Mouse (Mus musculus) embryo, embryonic 11.5 days (tissue): ENCODE results near the gene I0C0044D17Rik.

Experiments
- DNase-seq: peaks from one replicate; pipeline ENCODE4 v3.0.0-alpha.2; 2012; ENCODE audit warnings: low read depth, low spot score

The I0C0044D17Rik gene

DNA sequence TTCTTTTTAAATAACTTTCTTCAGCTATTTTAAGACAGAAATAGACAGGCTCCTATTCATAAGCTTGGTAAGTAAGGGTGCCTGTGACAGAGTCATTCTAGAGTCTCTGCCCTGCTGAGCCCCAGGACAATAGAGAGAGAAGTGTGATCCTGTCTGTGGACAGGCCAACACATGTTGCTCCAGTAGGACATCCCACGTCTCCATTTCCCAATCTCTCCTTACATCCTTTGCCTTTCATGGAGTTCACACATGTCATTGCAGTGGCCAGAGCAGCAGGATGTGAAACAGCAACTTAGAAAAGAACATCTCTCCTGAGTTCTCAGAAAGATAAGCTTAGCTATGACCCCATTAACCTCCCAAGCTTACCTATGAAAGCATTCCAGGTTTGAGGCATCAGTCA is 8.1 kb upstream of the I0C0044D17Rik start:
- no peak for DNase-seq

DNA sequence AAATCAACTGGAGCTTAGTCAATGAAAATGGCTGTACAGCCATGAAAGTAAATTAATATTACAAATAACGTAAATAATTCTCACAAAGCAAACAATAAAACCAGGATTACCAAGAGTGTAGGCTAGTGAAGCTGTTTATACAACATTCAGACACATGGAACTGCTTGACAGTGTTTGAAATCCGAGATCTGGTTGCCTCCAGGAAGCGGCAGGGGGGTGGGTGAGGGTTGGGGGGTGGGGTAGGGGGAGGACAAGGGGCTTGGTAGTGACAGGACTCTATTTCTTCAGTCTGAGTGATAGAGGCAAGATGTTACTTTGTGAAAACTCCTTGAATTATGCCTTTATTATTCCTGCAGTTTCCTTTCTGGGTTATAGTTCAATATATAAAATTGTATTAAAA is 3.1 kb upstream of the I0C0044D17Rik start:
- DNase-seq = no peak

DNA sequence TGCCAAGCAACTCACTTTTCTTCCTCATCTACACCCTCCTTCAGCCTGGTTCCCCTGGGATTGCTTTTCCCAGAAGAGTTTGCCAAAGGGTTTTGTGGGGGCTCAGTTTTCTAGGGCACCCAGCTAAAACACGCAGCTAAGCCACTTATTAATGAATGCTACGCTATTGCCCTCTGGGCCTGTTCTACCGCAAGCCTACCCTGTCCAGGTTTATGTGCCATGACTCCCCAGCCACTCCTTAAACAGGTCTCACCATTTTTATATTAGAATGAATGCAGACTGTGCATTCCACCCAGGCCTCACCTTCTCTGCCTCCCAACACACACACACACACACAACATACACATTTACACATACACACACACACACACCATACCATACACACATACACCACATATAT is 593 bp downstream of the I0C0044D17Rik start:
- DNase-seq = no peak

DNA sequence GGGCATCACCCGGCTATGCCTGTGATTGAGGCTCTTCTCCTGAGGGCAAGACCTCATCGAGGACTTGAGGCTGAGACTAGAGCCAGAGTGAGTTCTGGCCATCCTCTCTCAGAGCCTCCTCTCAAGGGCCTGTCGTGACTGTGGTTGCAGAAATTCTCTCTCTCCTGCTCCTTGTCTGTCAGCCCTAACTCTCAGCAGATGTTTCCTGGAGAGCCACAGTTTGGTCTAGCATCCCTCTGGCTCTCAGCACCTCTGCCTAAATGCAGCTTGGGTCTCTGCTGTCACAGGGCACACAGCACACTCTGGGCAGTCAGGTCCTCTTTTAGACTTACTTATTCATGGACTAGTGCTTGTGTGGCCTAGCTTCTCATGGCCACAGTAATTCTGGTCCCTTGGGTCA is 1.2 kb downstream of the I0C0044D17Rik start:
- DNase-seq = no peak

DNA sequence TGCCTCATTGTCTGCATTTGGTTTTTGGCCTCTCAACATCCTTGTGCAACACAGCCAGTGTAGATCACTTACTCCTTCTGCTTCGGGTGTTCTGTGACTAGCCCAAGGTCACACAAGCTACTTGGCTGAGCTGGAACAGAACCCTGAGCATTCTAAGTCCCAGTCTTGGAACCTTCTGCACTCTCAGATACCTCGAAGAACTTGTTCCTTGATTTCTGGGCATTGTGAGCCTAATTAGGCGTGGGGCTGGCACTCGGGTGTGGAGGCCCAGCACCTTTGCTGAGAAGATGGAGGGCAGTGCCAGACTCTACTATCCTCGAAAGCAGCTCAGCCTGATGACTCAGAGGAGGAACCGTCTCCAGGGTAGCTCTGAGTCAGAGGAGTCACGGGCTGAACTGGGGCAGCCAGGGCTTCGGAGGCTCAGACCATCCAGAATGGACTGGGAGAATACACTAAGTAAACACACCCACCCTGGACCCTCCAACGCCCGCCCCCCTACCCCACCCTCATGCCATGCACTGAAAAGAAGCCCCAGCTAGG is 4.4 kb downstream of the I0C0044D17Rik start:
- no peak for DNase-seq

DNA sequence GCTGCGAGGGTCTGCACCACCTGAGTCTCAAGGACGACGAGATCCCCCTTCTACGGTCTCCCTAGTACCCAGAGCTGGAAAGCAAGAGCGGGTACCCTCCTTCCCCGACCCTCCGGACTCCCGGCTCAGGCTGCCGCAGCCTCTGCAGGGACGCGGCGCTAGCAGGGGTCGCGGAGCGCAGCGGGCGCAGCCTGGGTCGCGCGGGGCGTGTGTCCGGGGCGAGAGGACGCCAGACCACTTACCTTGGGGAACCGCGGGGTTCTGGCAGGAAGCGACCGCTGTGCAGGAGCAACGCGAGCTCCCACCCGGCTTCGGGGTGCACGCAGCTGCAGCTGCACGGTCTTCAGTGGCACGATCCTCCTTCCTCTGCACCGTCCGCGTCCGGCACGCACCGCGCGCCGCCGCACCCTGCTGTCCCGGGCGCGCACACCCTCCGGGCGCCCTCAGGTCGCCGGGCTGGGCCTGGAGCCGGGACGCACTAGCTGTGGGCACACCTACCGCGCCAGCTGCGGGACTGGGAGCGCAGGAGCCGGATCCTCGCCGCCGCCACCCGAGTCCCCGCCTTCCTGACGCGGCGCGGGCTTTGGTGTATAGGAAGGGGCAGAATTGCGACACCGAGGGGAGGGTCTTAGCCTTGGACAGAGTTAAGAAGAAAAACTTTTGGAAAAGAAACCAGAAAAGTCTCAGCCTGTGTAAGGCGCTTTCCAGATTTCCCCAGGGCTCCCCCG is 6.3 kb downstream of the I0C0044D17Rik start, which contains the start of gene Kank4:
Kank4 (minus strand) TSS at position 354 of the 728 bp plus-strand sequence.
- DNase-seq = no peak

DNA sequence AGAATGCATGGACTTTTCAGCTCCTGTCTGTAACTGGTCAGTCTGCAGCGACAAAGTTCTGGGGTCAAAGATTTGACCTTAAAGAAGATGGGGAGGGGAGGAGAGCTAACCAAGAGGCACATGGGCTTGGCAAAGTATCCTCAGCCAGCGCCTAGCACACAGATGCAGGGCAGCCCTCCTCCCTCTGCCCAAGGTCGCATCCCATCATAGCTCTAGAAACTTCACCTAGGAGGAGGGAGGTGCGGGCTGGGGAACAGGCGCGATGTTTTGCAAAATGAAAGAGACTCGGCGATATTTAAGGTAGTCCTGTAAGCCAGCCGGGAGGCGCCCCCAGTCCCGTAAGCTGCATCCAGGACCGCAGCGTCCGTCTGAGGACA is 6.8 kb downstream of the I0C0044D17Rik start:
- no peak for DNase-seq

DNA sequence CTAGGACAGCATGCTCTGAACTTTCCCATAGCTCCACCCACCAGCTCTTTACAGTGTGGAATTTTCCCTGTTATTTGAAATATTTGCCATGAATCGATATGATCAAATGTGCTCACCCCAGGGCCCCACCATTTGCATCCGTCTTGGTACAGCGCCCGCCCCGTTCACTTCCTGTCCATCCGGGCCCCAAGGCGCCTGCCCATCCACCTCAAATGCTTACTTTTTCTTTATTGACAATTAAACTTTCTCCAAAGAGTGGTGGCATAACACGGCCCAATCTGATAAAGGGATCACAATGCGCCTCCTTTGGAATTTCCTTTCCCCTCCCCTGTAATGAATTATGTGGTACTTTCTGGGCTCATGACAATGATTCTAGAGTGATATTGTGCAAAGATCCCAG is 17.3 kb downstream of the I0C0044D17Rik start:
- DNase-seq = no peak

DNA sequence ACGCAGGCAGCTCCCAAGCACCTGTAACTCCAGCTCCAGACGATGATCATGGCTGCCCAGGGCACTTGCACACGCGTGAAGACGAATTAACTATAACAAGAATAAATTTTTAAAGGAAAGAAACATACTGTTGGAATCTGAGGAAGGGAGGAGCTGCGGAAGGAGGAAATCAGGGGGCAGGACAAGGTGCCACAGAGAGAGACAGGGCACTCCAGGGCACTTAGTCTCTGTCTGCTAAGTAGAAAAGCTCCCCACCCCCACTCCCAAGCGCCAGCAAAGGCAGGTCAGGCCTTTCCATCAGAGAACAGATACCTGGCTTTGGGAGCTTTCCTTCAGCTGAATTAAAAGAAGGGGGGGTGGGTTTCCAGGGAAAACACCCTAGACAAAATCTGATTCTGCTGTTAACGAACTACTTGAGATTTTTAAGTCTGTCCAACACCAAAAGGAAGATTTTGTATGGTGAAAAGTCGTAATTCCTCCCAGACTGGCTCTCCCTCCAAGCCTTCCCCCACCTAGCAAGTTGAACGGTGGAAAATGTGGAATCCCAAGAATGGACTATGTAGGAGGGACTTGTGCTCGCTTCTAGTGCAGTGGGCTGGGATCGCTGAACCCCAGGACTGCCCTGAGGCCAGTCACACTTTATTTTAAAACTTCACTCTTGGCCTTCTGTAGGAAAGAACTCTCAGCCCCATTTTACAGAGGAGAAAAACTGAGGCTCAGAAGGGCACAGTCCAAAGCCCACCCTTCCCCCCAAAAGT is 18.2 kb downstream of the I0C0044D17Rik start:
- no peak for DNase-seq

DNA sequence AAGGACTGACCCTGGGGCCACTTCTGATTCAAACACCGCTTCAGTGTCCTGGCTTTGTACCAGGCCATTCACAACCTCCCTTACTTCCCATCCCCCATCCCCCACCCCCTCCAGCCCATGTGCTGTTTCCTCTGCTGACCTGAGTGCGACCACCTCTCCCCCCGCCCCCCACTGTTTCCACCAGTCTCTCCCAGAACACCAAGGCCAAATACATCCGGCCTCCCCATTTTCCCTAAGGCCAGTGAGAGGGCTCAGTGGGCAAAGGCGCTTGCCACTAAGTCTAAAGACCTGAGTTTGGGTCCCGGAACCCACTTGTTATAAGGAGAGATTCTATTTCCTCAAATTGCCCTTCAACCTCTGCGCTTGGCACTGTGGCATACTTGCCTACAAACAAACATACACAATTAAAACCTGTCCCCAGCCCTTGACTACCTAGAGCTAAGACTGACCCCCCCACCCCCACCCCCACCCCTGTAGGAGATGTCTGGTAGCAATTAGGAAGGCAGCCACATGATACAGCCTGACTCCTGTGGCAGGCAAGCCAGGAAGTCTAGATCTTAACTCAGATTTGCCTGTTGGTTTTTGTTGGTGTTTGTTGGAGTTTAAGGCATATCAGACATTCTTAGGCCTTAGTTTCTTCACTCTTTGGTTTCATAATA is 19.0 kb downstream of the I0C0044D17Rik start:
- DNase-seq = no peak

DNA sequence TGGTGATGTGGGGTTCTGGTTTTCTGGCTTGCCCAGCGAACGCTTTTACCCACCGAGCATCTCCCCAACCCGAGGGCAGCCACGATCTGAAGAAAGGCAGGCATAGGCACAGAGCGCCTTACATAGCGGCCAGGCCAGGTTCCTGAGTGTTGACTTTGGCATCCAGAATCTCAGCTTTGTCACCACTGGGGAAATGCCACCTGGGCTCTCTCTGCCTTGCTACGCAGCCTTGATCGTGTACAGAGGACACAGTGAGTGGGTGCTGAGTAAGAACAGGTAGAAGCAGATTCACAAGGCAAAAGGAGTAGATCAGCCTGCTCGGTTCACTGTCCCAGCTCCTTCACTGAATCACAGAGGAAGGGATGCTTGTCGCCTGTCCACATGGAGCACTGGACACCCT is 21.9 kb downstream of the I0C0044D17Rik start:
- no peak for DNase-seq

DNA sequence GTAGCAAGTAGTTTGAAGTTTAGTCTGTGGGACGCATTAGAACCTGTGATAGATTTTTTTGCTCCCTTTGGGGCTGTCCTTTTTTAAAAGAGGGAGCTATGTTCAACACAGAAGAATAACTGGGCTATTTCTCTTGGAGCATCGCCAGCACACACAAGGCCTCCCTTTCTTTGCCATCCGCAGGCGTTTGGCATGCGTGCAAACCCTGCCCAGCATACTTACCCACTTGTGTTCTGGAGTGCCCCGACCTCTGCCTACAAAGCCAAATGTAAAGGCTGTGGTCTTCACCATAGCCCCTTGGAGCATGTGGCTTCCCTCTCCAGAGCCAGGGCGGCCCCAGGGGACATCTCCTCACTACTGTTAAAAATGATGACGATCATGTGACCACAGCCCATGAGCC is 22.8 kb downstream of the I0C0044D17Rik start:
- DNase-seq = no peak

DNA sequence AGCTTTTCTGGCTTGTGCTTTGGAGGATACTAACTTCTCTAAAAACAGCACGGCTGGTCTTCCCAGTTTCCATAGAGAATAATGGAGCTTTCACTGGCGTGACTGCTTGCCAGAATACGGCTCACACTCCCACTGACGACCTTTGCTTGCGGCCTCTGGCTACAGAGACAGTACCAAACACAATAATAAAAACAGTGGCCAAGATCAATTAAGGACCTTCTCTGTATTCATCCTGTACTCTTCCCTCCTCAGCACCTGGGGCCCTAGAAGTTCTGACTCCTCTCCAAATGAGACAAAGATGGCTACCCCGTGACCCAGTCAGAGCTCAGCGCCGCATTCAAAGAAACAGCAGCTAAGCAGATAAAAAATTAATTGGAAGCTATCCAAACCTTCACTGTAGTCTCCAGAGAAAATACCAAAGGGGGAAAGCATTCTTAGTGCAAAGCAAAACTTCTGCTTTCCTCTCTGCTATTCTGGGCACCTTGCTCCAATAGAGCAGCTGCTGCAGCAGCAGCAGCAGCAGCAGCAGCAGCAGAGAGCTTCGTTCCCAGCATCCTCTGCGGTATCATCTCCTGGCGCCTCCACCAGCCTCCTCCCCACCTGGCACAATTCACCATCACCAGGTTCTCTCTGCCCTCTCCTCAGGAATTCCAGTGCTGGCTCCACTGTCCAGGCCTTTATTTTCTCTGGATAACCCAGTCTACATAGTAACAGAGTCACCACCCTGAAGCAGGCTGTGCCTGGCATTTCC is 26.9 kb downstream of the I0C0044D17Rik start:
- no peak for DNase-seq

DNA sequence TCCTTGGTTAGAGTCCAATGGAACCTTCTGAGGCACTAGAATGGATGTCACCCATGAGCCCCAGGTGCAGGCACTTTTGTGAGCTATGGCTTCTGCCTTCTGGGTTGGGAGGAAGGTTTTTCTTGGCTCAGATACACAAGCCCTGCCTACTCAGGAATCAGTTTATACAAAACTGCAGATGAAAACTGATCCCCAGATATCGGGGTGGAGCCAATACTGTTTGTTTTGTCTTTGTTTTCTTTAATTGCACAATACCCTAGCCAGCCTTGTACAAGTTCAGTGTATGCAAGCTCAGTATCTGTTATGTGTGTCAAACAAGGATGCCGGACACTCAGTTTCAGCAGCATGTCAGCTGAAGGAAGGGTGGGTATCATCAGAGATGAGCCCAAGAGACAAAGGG is 28.4 kb downstream of the I0C0044D17Rik start:
- DNase-seq = no peak

DNA sequence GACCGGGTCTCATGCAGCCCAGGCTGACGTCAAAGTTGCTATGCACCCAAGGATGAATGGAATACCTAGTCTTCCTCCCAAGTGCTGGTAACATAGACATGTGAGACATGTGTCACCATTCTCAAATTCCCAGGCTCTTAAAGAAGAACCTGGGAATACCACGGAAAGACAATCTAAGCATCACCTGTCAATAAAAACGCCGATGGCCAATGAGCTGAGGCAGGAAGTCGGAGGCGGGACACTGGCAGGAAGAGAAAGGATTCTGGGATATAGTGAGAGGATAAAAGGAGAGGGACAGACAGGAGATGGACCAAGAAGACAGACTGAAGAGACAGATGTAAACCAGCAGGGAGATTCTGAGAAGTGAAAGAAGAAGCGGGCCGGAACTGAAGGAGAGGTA is 30.2 kb downstream of the I0C0044D17Rik start:
- no peak for DNase-seq

DNA sequence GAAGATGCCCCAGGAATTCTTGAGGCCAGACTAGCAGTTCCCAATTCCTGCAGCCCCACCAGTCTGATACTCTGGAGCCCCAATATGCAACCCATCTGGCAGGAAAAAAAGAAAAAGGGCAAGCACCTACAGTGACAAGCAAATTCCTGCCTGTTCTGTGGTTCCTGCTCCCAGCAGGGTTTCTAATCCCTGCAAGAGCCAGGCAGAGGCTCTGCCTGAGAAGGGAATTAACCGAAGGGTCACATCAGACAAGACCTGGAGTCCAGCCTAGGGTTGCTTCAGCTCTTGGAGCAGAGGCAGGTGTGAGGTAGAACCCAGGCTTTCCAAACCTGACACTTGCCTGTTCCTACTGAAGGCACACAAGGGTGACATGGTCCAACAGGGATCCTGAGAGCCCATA is 32.9 kb downstream of the I0C0044D17Rik start:
- no peak for DNase-seq

DNA sequence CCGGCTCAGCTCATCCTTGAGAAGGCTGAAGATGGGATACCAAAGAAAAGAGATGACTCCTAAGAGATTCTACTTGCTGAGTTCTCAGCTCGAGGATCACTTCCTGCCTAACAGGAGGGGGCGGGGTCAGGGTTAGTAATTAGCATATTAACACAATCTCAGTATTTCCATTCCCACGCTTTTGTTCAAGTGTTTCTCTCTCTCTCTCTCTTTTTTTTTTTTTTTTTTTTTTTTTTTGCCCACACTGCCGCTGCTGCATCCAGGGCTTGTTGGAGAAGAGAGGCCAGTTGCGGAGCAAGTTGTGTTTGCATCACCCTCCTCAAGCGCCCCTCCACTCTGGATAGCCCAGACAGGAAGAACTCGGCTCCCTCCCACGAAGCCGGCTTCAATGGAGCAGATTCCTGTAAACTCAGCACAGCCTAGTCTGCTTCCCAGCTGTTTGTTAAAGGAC is 33.8 kb downstream of the I0C0044D17Rik start:
- no peak for DNase-seq

DNA sequence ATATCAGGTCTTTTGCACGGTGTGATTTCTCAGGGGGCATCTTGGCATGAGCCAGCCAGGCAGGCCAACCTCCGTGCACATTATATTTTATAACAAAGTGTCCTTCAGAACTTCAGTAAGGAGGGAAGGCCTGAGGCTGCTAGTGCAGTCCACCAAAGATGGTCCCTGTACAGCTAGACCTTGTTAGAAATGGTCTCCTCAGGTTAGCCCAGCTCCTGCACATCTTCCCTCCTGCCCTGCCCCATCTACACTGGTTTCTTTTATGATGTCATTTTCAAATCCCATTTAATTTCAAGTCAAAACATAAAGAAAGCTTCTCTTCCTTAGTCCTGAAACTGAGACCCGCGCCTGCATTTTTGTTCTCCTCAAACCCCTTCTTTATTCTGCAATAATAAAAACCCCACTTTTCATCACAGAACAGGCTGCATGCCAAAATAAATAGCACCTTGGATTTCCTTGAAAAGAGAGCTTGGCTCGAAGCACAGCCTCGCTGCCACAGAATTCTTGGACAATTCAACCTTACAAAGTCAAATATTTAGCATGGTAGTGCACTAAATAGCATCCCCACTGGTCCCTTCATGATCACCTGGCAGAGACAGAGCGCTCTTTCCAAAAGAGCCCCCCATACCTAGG is 34.4 kb downstream of the I0C0044D17Rik start:
- no peak for DNase-seq

DNA sequence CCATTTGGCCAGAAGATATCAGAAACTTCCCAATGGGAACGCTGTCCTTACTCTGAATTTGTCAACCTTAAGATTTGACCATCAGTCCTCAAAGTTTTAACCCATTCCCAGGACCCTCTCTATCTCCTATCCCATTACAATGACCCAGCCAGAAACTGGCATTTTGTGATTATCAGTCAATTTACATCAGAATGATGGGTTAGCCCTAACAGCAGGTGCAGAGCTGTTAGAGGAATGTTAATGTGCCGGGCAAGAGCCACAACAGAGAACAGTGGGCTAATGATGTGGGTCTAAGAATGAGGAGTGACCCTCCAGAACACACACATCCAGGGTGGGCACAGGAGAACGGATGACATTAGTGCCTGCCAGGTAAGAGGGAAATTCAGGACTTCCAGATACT is 37.4 kb downstream of the I0C0044D17Rik start:
- no peak for DNase-seq

DNA sequence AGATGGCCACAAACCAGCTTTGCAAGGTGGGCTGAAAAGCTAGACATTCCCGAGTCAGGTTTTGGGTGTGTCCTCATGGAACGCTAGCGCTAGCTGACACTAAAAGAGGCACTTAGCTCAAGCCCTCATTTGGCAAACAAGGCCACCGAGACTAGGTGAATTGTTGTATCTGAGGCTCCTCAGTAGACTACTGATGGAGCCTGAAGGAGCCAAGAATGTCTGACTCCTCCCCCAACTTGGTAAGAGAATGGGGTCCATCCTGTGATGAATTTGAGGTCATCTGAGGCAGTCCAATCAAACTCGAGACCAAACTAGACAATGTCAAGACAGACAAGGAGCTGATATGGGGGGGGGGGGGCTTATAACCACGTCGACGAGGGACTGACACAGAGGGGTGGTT is 37.8 kb downstream of the I0C0044D17Rik start:
- DNase-seq = no peak

DNA sequence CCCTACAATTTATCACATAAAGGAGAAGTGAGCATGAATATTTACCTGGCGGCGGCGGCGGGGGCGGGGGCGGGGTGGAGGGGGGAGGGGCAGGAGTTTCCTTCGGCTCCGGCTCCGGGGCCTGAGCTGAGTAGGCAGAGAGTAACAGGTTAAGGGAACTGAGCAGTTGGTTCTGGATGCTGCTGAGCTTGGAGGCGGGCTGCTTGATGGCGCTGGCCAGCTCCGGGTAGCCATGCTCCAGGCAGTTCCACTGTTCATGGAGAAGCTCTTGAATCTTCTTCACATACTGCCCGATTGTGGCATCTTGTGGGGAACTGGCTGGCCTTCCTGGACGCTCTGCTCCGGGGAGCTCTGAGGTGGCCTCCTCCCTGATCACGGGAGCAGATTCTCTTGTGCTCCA is 45.4 kb downstream of the I0C0044D17Rik start:
- DNase-seq = no peak
